Mouse (Mus musculus): ENCODE results near the gene Myo9b. TPM values are rescaled to one million over a fixed set of nuclear protein-coding genes. Genes with fewer than 3 reads are reported as not detected.
"Not testable (repeated sequence)": the region's sequence is repeated elsewhere in the genome, so short reads cannot be mapped to it uniquely, and the experiment has no call there.

Gene Myo9b
- polyA plus RNA-seq, 1 experiment from 2014 or later: 17.4 TPM

DNA sequence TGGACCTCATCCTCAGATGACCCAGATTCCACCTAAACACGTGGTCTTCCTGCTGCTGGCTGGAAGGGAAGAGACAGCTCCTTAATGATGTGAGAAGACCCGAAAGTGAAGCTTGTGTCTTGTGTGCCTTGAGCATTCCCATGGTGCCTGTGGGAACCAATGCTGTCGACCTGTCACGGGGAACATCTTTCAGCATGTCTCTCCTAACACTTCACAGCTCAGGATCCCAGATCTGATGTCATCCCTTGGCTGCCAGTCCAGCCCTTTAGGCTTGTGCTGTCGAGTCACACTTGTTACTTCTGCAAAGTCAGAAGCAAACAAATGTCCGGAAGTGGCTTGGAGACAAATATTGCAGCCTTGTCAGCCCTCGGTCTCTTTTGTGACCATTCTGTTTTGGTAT is 16.6 kb downstream of the Myo9b start:
- no peak overlapping the region for H3K4me3 ChIP-seq (ENCODE audit: low read depth, low read length)
- no peak overlapping the region for H3K9ac ChIP-seq (ENCODE audit: low read depth, low read length)
- 89% methylated on average over 7 of the region's 7 CpGs for WGBS
- DNase-seq (ENCODE audit: low spot score) (no peak), ATAC-seq (ENCODE audit: low FRiP score) (no peak)
- H3K27me3 ChIP-seq (ENCODE audit: control insufficient read depth, insufficient read depth, low read length): no peaks in the 10 kb centered on the region
- H3K4me1 ChIP-seq (replicated peaks; ENCODE audit: control insufficient read depth, insufficient read depth, low read length): no peaks in the 10 kb centered on the region
- H3K36me3 ChIP-seq (ENCODE audit: control insufficient read depth, insufficient read depth, low read length): peaks cover 6% of the 10 kb centered on the region; the same call in 1 of the 2 replicates
- H3K27ac ChIP-seq (ENCODE audit: low read depth, low read length): no peak overlapping the region
- H3K4me2 ChIP-seq (replicated peaks; ENCODE audit: low read depth, low read length): no peak overlapping the region
- no peaks in the 10 kb centered on the region for H3K9me3 ChIP-seq (ENCODE audit: control insufficient read depth, low read length)

DNA sequence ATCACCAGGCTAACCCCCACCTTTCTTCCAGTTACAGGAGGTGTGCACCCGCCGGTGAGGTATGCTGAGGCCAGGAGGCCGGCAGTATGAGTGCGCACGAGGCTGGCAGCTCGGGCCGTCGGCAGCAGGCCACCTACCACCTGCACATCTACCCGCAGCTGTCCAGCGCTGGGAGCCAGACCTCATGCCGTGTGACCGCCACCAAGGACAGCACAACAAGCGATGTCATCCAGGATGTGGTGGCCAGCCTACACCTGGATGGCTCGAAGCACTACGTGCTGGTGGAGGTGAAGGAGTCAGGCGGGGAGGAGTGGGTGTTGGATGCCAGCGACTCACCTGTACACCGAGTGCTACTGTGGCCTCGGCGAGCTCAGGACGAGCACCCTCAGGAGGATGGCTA is 17.7 kb downstream of the Myo9b start:
- no peaks in the 10 kb centered on the region for H3K27me3 ChIP-seq (ENCODE audit: control insufficient read depth, insufficient read depth, low read length)
- H3K9me3 ChIP-seq (ENCODE audit: control insufficient read depth, low read length): no peaks in the 10 kb centered on the region
- no peak overlapping the region for H3K4me2 ChIP-seq (replicated peaks; ENCODE audit: low read depth, low read length)
- H3K4me1 ChIP-seq (replicated peaks; ENCODE audit: control insufficient read depth, insufficient read depth, low read length): no peaks in the 10 kb centered on the region
- no peak for DNase-seq (ENCODE audit: low spot score)
- H3K27ac ChIP-seq (ENCODE audit: low read depth, low read length): no peak overlapping the region
- H3K9ac ChIP-seq (ENCODE audit: low read depth, low read length): no peak overlapping the region
- ATAC-seq (ENCODE audit: low FRiP score): no peak
- no peak overlapping the region for H3K4me3 ChIP-seq (ENCODE audit: low read depth, low read length)
- 93% methylated on average over 21 of the region's 21 CpGs for WGBS
- H3K36me3 ChIP-seq (ENCODE audit: control insufficient read depth, insufficient read depth, low read length): peaks cover 6% of the 10 kb centered on the region; the same call in 1 of the 2 replicates

DNA sequence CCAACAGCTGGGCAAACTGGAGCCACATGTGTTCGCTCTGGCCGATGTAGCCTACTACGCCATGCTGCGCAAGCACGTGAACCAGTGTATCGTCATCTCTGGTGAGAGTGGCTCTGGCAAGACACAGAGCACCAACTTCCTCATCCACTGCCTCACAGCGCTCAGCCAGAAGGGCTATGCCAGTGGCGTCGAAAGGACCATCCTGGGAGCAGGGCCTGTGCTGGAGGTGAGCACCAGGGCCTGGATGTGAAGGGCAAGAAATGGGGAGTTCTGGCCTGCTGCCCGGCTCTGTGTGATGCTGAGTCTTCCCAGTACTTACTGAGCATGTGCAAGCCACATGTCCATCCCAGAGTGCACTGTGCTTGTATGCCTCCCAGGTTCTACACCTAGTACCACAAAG is 18.4 kb downstream of the Myo9b start:
- peaks cover 6% of the 10 kb centered on the region; the same call in 1 of the 2 replicates for H3K36me3 ChIP-seq (ENCODE audit: control insufficient read depth, insufficient read depth, low read length)
- no peak for ATAC-seq (ENCODE audit: low FRiP score)

DNA sequence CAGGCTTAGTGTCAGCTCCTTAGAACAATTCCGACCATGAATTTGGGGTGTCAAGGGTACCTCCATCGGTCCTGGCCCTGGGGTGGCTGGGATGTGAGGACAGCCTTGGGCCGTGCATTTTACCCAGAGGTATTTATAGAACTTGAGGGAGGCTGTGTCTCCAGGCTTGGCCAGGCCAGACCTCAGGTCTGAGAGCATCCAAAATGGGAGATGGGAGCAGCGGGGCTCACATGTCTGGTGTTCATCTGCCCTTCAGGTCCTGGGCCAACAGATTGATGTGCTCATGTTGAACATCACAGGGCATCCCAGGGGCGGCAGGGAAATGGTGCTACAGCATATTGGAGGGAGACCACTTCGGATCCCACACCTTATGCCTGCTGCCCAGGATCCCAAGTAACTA is 18.8 kb downstream of the Myo9b start:
- H3K36me3 ChIP-seq (ENCODE audit: control insufficient read depth, insufficient read depth, low read length): peaks cover 6% of the 10 kb centered on the region; the same call in 1 of the 2 replicates
- no peak for ATAC-seq (ENCODE audit: low FRiP score)
- no peak overlapping the region for H3K9ac ChIP-seq (ENCODE audit: low read depth, low read length)
- no peak overlapping the region for H3K4me2 ChIP-seq (replicated peaks; ENCODE audit: low read depth, low read length)
- WGBS: 91% methylated on average over 6 of the region's 6 CpGs
- DNase-seq (ENCODE audit: low spot score): no peak
- no peak overlapping the region for H3K27ac ChIP-seq (ENCODE audit: low read depth, low read length)
- H3K9me3 ChIP-seq (ENCODE audit: control insufficient read depth, low read length): no peaks in the 10 kb centered on the region
- no peaks in the 10 kb centered on the region for H3K4me1 ChIP-seq (replicated peaks; ENCODE audit: control insufficient read depth, insufficient read depth, low read length)
- no peaks in the 10 kb centered on the region for H3K27me3 ChIP-seq (ENCODE audit: control insufficient read depth, insufficient read depth, low read length)
- no peak overlapping the region for H3K4me3 ChIP-seq (ENCODE audit: low read depth, low read length)

More for the DNA sequence above, 18.4 kb downstream of the Myo9b start:
- Histone ChIP-seq H3K9me3 (ENCODE audit: control insufficient read depth, low read length) (no peaks in the 10 kb centered on the region), H3K4me2 (replicated peaks; ENCODE audit: low read depth, low read length) (no peak overlapping the region), H3K4me3 (ENCODE audit: low read depth, low read length) (no peak overlapping the region), H3K27me3 (ENCODE audit: control insufficient read depth, insufficient read depth, low read length) (no peaks in the 10 kb centered on the region), H3K9ac (ENCODE audit: low read depth, low read length) (no peak overlapping the region), H3K4me1 (replicated peaks; ENCODE audit: control insufficient read depth, insufficient read depth, low read length) (no peaks in the 10 kb centered on the region), H3K27ac (ENCODE audit: low read depth, low read length) (no peak overlapping the region)
- DNase-seq (ENCODE audit: low spot score): no peak
- WGBS: 95% methylated on average over 10 of the region's 10 CpGs

DNA sequence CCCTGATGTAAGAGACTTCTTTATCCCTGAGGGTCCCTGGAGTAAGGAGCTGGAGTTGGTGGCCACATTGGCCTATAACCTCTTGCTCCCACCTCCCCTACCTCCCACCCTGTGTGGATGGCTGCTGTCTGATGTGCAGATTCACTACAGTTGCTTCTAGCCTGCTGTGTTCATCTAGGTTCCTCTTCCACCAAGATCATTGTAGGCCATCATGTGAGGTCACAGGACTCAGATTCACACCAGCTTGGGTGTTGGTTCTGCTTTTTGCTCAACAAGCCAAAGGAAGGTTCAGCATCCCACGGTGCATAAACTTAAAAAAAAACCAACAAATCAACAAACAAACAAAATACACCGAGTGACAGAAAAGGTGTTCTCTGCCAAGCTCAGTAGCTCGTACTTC is 21.4 kb downstream of the Myo9b start:
- WGBS: 90% methylated on average over 3 of the region's 3 CpGs

DNA sequence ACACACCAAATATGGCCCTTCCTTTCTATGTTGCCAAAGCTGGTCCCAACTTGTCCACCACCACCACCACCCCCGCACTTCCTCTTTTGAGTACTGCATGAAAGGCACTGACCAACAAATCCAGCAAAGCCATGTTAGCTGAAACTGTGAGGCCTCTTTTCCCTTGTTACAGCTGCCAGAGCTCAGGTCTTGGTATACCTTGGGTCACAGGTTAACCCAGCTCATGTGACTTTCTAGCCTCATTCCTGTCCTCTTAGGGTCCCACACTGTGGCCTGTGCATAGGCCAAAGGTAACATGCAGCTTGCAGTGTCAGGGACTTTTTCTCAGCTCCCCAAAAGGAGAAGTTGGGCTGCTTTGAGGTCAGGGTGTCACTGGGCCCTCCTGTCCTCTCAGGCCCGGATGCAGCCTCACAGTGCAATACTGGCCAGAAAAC is 23.7 kb downstream of the Myo9b start:
- no peak overlapping the region for H3K27ac ChIP-seq (ENCODE audit: low read depth, low read length)
- no peak overlapping the region for H3K4me3 ChIP-seq (ENCODE audit: low read depth, low read length)
- no peaks in the 10 kb centered on the region for H3K27me3 ChIP-seq (ENCODE audit: control insufficient read depth, insufficient read depth, low read length)
- no peak overlapping the region for H3K4me2 ChIP-seq (replicated peaks; ENCODE audit: low read depth, low read length)
- H3K9ac ChIP-seq (ENCODE audit: low read depth, low read length): no peak overlapping the region
- H3K4me1 ChIP-seq (replicated peaks; ENCODE audit: control insufficient read depth, insufficient read depth, low read length): no peaks in the 10 kb centered on the region
- no peak for DNase-seq (ENCODE audit: low spot score)
- no peak for ATAC-seq (ENCODE audit: low FRiP score)
- no peaks in the 10 kb centered on the region for H3K9me3 ChIP-seq (ENCODE audit: control insufficient read depth, low read length)
- 97% methylated on average over 2 of the region's 2 CpGs for WGBS
- 0 out of 2 replicates have a peak, but pooled peaks cover 1% of the 10 kb centered on the region for H3K36me3 ChIP-seq (ENCODE audit: control insufficient read depth, insufficient read depth, low read length)

More for the DNA sequence above, 21.4 kb downstream of the Myo9b start:
- not testable (repeated sequence) for ATAC-seq (ENCODE audit: low FRiP score); H3K36me3 ChIP-seq (ENCODE audit: control insufficient read depth, insufficient read depth, low read length); H3K4me2 ChIP-seq (replicated peaks; ENCODE audit: low read depth, low read length); H3K27ac ChIP-seq (ENCODE audit: low read depth, low read length); H3K27me3 ChIP-seq (ENCODE audit: control insufficient read depth, insufficient read depth, low read length); H3K9ac ChIP-seq (ENCODE audit: low read depth, low read length); H3K4me3 ChIP-seq (ENCODE audit: low read depth, low read length); H3K4me1 ChIP-seq (replicated peaks; ENCODE audit: control insufficient read depth, insufficient read depth, low read length); DNase-seq (ENCODE audit: low spot score); H3K9me3 ChIP-seq (ENCODE audit: control insufficient read depth, low read length)

DNA sequence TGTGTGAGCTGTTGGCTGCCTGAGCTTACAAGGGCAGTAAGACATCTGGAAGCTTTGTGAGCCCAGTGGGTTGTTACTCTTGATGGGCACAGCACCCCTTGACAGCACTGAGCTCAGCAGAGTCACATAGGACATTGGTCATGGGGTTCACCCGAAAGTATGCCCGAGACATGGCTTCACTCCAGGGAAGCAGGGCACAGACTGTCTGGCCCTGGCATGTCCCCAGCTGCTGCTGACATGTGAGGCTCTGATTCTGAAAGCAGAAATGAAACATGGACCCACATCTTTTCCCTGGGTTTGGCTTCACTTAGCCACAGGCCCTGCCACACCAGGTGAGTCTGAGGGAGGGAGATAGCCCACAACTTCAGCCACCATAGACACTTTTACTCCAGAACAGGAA is 24.3 kb downstream of the Myo9b start:
- H3K4me3 ChIP-seq (ENCODE audit: low read depth, low read length): no peak overlapping the region
- no peak overlapping the region for H3K27ac ChIP-seq (ENCODE audit: low read depth, low read length)
- no peaks in the 10 kb centered on the region for H3K4me1 ChIP-seq (replicated peaks; ENCODE audit: control insufficient read depth, insufficient read depth, low read length)
- H3K27me3 ChIP-seq (ENCODE audit: control insufficient read depth, insufficient read depth, low read length): no peaks in the 10 kb centered on the region
- no peaks in the 10 kb centered on the region for H3K36me3 ChIP-seq (ENCODE audit: control insufficient read depth, insufficient read depth, low read length)
- no peak overlapping the region for H3K4me2 ChIP-seq (replicated peaks; ENCODE audit: low read depth, low read length)
- no peak for DNase-seq (ENCODE audit: low spot score)
- 88% methylated on average over 2 of the region's 2 CpGs for WGBS
- no peak overlapping the region for H3K9ac ChIP-seq (ENCODE audit: low read depth, low read length)
- H3K9me3 ChIP-seq (ENCODE audit: control insufficient read depth, low read length): no peaks in the 10 kb centered on the region
- ATAC-seq (ENCODE audit: low FRiP score): no peak

DNA sequence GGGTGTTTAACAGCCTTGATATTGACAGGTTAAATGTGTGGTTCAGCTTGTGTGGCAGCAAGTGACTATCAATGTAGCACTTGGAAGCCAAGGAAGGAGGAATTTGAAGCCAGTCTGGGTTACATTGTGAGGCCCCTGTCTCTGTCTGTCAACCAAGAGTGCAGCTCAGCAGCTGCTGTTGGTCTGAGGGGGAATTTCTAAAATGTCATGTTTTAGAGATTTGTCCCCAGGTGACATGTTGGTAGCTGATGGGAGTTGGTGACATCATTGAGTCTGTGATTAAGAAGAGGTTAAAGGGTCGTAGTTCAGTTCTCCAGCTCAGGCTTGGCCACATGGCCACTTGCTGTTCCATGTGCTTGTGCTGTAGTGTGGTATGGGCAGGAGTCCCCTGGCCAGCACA is 24.9 kb downstream of the Myo9b start:
- H3K36me3 ChIP-seq (ENCODE audit: control insufficient read depth, insufficient read depth, low read length): no peaks in the 10 kb centered on the region
- no peak overlapping the region for H3K4me2 ChIP-seq (replicated peaks; ENCODE audit: low read depth, low read length)
- H3K4me3 ChIP-seq (ENCODE audit: low read depth, low read length): no peak overlapping the region
- H3K27ac ChIP-seq (ENCODE audit: low read depth, low read length): no peak overlapping the region
- no peak for ATAC-seq (ENCODE audit: low FRiP score)
- H3K4me1 ChIP-seq (replicated peaks; ENCODE audit: control insufficient read depth, insufficient read depth, low read length): no peaks in the 10 kb centered on the region
- WGBS: 87% methylated on average over 1 of the region's 1 CpGs
- no peak overlapping the region for H3K9ac ChIP-seq (ENCODE audit: low read depth, low read length)
- no peak for DNase-seq (ENCODE audit: low spot score)
- no peaks in the 10 kb centered on the region for H3K9me3 ChIP-seq (ENCODE audit: control insufficient read depth, low read length)
- H3K27me3 ChIP-seq (ENCODE audit: control insufficient read depth, insufficient read depth, low read length): no peaks in the 10 kb centered on the region

DNA sequence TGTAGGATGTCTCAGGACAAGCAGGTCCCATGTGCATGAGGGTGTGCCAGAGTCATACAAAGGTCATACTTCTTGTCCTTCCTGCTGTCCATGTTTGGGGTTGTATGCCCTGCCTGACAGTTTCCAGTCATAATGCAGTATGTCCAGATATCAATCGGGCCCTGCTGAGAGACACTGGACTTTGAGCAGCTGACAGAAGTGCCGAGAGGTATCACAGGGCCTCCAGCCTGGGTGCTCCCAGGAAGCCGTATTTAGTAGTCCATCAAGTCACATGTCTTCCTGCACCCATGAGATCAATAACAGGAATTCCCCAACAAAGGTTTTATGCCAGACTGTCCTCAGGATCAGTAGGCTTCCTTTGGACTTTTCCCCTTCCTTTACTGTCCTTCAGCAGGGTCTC is 27.2 kb downstream of the Myo9b start:
- H3K4me1 ChIP-seq (replicated peaks; ENCODE audit: control insufficient read depth, insufficient read depth, low read length): no peaks in the 10 kb centered on the region
- H3K27ac ChIP-seq (ENCODE audit: low read depth, low read length): no peak overlapping the region
- no peak overlapping the region for H3K4me2 ChIP-seq (replicated peaks; ENCODE audit: low read depth, low read length)
- DNase-seq (ENCODE audit: low spot score): no peak
- no peak overlapping the region for H3K4me3 ChIP-seq (ENCODE audit: low read depth, low read length)
- H3K36me3 ChIP-seq (ENCODE audit: control insufficient read depth, insufficient read depth, low read length): no peaks in the 10 kb centered on the region
- no peak for ATAC-seq (ENCODE audit: low FRiP score)
- H3K9ac ChIP-seq (ENCODE audit: low read depth, low read length): no peak overlapping the region
- no peaks in the 10 kb centered on the region for H3K27me3 ChIP-seq (ENCODE audit: control insufficient read depth, insufficient read depth, low read length)
- H3K9me3 ChIP-seq (ENCODE audit: control insufficient read depth, low read length): no peaks in the 10 kb centered on the region
- WGBS: 93% methylated on average over 3 of the region's 3 CpGs

Data from hindbrain, embryonic 11.5 days (tissue).